Mouse (Mus musculus) left cerebral cortex, postnatal 14 days (tissue): ENCODE measurements around the gene Sec23a. TPM values are rescaled to one million over a fixed set of nuclear protein-coding genes. Genes with fewer than 3 reads are reported as not detected.

ENCODE experiments used
- total RNA-seq, 2 experiments: library from RNA; stranded (reverse); gene quantifications; 2 replicates each; pipeline ENCODE4 v1.2.3; 2021

Gene Sec23a
- total RNA-seq, 2 experiments from 2014 or later, result 123 to 127 TPM

Other genes with a start within 250 kb of the Sec23a start
- gene Gemin2, start 1.4 kb upstream of the Sec23a start, total RNA-seq, result 1 to 10 TPM; 6.3 to 9.0 TPM
- 100 to 1,000 TPM; 107 to 121 TPM for gene Trappc6b, start 49.5 kb upstream of the Sec23a start, total RNA-seq
- gene Pnn, start 54.9 kb upstream of the Sec23a start, total RNA-seq, result 10 to 100 TPM; 46.0 to 51.0 TPM
- 10 to 100 TPM; 46.3 to 47.9 TPM for gene Mia2, start 83.8 kb upstream of the Sec23a start, total RNA-seq
- gene Fbxo33, start 207.7 kb upstream of the Sec23a start, total RNA-seq, result 10 to 100 TPM; 35.1 to 42.7 TPM